ENCODE assay signal across 32 mouse cellular contexts in genomic region chr11:102006271-102006670, GRCm38 (mm10). TPM values are rescaled to one million over a fixed set of nuclear protein-coding genes. Genes with fewer than 3 reads are reported as not detected.
DNase-seq lines count a peak whose midpoint lies in the region; ATAC-seq and TF ChIP-seq lines count a peak whose summit lies in the region.
"Had no signal": no experiment of that assay in that cellular context is flagged by ENCODE, and none has a peak within 500 bp of the region (broad histone marks: within the 10 kb centered on the region; RNA-seq: fewer than 3 reads in every experiment).

No protein-coding gene starts in this region.

- no peak for DNase-seq in forebrain, embryonic 10.5 days (ENCODE audit: extremely low spot score, low spot score)
- no peak for DNase-seq in forebrain, embryonic 14.5 days (ENCODE audit: low spot score)
- no peak for DNase-seq in liver, postnatal 0 days
- no peak for DNase-seq in liver, embryonic 11.5 days (ENCODE audit: low spot score)
- peak; percentile 53 for DNase-seq in brain, embryonic 14.5 days (ENCODE audit: low read depth)
- DNase-seq: adrenal gland, adult 8-10 months; cerebellum, adult 11-12 months; cerebellum, adult 9-11 months; embryo, embryonic 11 days; gastrocnemius, postnatal 25 days; heart, adult 11 months; layer of hippocampus, postnatal 36 days; left cerebral cortex, postnatal 4 days; thymus, postnatal 4 days had no signal

- H3K4me3 ChIP-seq in forebrain, embryonic 10.5 days = no peak overlapping the region
- no peak overlapping the region for H3K4me3 ChIP-seq in forebrain, embryonic 14.5 days (ENCODE audit: low read depth, low read length)
- no peak overlapping the region for H3K4me3 ChIP-seq in intestine, embryonic 16.5 days (ENCODE audit: low read length)
- no peak overlapping the region for H3K4me3 ChIP-seq in intestine, embryonic 15.5 days (replicated peaks)
- H3K4me3 ChIP-seq in liver, postnatal 0 days (ENCODE audit: low read depth, low read length) = no peak overlapping the region
- H3K4me3 ChIP-seq in liver, embryonic 11.5 days (ENCODE audit: low read depth, low read length) = no peak overlapping the region
- H3K4me3 ChIP-seq: embryonic facial prominence, embryonic 12.5 days; heart, embryonic 10.5 days; heart, embryonic 15.5 days; hindbrain, embryonic 12.5 days; liver, embryonic 15.5 days; lung, embryonic 15.5 days had no signal

- 78% methylated on average over 9 of the region's 9 CpGs for WGBS in forebrain, embryonic 10.5 days
- WGBS in forebrain, embryonic 14.5 days = 59% methylated on average over 9 of the region's 9 CpGs
- 57% methylated on average over 9 of the region's 9 CpGs for WGBS in intestine, embryonic 16.5 days
- WGBS in intestine, embryonic 15.5 days = 61% methylated on average over 9 of the region's 9 CpGs
- 69% methylated on average over 9 of the region's 9 CpGs for WGBS in liver, postnatal 0 days (ENCODE audit: insufficient replicate concordance)
- 71% methylated on average over 9 of the region's 9 CpGs for WGBS in liver, embryonic 11.5 days

- peaks cover 31% of the 10 kb centered on the region for H3K4me1 ChIP-seq in forebrain, embryonic 10.5 days
- H3K4me1 ChIP-seq in forebrain, embryonic 14.5 days (ENCODE audit: control insufficient read depth, insufficient read depth, low read length) = peaks cover 14% of the 10 kb centered on the region
- no peaks in the 10 kb centered on the region for H3K4me1 ChIP-seq in intestine, embryonic 16.5 days (ENCODE audit: control insufficient read depth, insufficient read depth, low read length)
- H3K4me1 ChIP-seq in intestine, embryonic 15.5 days (replicated peaks) = no peaks in the 10 kb centered on the region
- no peaks in the 10 kb centered on the region for H3K4me1 ChIP-seq in liver, postnatal 0 days (ENCODE audit: insufficient read depth)
- H3K4me1 ChIP-seq in liver, embryonic 11.5 days (replicated peaks; ENCODE audit: control insufficient read depth, insufficient read depth, low read length) = no peaks in the 10 kb centered on the region
- H3K4me1 ChIP-seq: embryonic facial prominence, embryonic 12.5 days; heart, embryonic 15.5 days; liver, embryonic 15.5 days had no signal

- ATAC-seq in forebrain, embryonic 14.5 days = no peak
- ATAC-seq in intestine, embryonic 16.5 days = peak; percentile 60; the same call in 1 of the 2 replicates
- no peak for ATAC-seq in intestine, embryonic 15.5 days
- peak; percentile 62 for ATAC-seq in liver, postnatal 0 days
- no peak for ATAC-seq in liver, embryonic 11.5 days (replicated peaks; ENCODE audit: low FRiP score)
- ATAC-seq: inflammation-experienced regulatory T-cells, adult 6 months had no signal

- H3K4me2 ChIP-seq in forebrain, embryonic 14.5 days (ENCODE audit: low read length) = no peak overlapping the region
- H3K4me2 ChIP-seq in intestine, embryonic 16.5 days (ENCODE audit: low read depth, low read length) = no peak overlapping the region
- H3K4me2 ChIP-seq in intestine, embryonic 15.5 days (replicated peaks) = no peak overlapping the region
- no peak overlapping the region for H3K4me2 ChIP-seq in liver, postnatal 0 days (ENCODE audit: low read depth, low read length)
- H3K4me2 ChIP-seq in liver, embryonic 11.5 days = no peak overlapping the region
- H3K4me2 ChIP-seq: embryonic facial prominence, embryonic 12.5 days; heart, embryonic 15.5 days; hindbrain, embryonic 12.5 days; liver, embryonic 15.5 days; lung, embryonic 15.5 days had no signal

- peak overlapping the region; percentile 2; the same call in 1 of the 2 replicates for H3K27ac ChIP-seq in forebrain, embryonic 10.5 days
- no peak overlapping the region for H3K27ac ChIP-seq in forebrain, embryonic 14.5 days (ENCODE audit: low read depth, low read length)
- 0 out of 2 replicates have a peak overlapping the region, but pooled peaks have one; percentile 2 for H3K27ac ChIP-seq in intestine, embryonic 16.5 days (ENCODE audit: low read length)
- H3K27ac ChIP-seq in intestine, embryonic 15.5 days = no peak overlapping the region
- peak overlapping the region; percentile 34; the same call in 1 of the 2 replicates for H3K27ac ChIP-seq in liver, postnatal 0 days (ENCODE audit: low read depth)
- no peak overlapping the region for H3K27ac ChIP-seq in liver, embryonic 11.5 days (ENCODE audit: low read depth, low read length)
- H3K27ac ChIP-seq: embryonic facial prominence, embryonic 12.5 days; heart, embryonic 10.5 days; heart, embryonic 15.5 days; hindbrain, embryonic 12.5 days; liver, embryonic 15.5 days; lung, embryonic 15.5 days had no signal

- H3K27me3 ChIP-seq in forebrain, embryonic 10.5 days (ENCODE audit: poor library complexity, severe bottlenecking) = no peaks in the 10 kb centered on the region
- H3K27me3 ChIP-seq in forebrain, embryonic 14.5 days (replicated peaks; ENCODE audit: control insufficient read depth, insufficient read depth, low read length) = no peaks in the 10 kb centered on the region
- no peaks in the 10 kb centered on the region for H3K27me3 ChIP-seq in intestine, embryonic 16.5 days (replicated peaks; ENCODE audit: control insufficient read depth, insufficient read depth, low read length)
- no peaks in the 10 kb centered on the region for H3K27me3 ChIP-seq in intestine, embryonic 15.5 days (replicated peaks)
- no peaks in the 10 kb centered on the region for H3K27me3 ChIP-seq in liver, postnatal 0 days (ENCODE audit: insufficient read depth, low read length)
- H3K27me3 ChIP-seq in liver, embryonic 11.5 days (replicated peaks; ENCODE audit: control insufficient read depth, insufficient read depth, low read length) = no peaks in the 10 kb centered on the region
- H3K27me3 ChIP-seq: embryonic facial prominence, embryonic 12.5 days; heart, embryonic 15.5 days; hindbrain, embryonic 12.5 days; liver, embryonic 15.5 days; lung, embryonic 15.5 days had no signal

- H3K9me3 ChIP-seq in forebrain, embryonic 10.5 days = no peaks in the 10 kb centered on the region
- H3K9me3 ChIP-seq in forebrain, embryonic 14.5 days (replicated peaks; ENCODE audit: control insufficient read depth, low read length) = no peaks in the 10 kb centered on the region
- no peaks in the 10 kb centered on the region for H3K9me3 ChIP-seq in intestine, embryonic 16.5 days (ENCODE audit: control insufficient read depth, low read length)
- no peaks in the 10 kb centered on the region for H3K9me3 ChIP-seq in intestine, embryonic 15.5 days
- no peaks in the 10 kb centered on the region for H3K9me3 ChIP-seq in liver, postnatal 0 days (ENCODE audit: low read length)
- H3K9me3 ChIP-seq in liver, embryonic 11.5 days (ENCODE audit: control insufficient read depth, low read length) = no peaks in the 10 kb centered on the region
- H3K9me3 ChIP-seq: embryonic facial prominence, embryonic 12.5 days; G1E; heart, embryonic 10.5 days; heart, embryonic 15.5 days; hindbrain, embryonic 12.5 days; liver, embryonic 15.5 days; lung, embryonic 15.5 days had no signal

- peaks cover 94% of the 10 kb centered on the region for H3K36me3 ChIP-seq in forebrain, embryonic 10.5 days (replicated peaks)
- H3K36me3 ChIP-seq in forebrain, embryonic 14.5 days (ENCODE audit: control insufficient read depth, insufficient read depth, low read length) = peaks cover 61% of the 10 kb centered on the region
- no peaks in the 10 kb centered on the region; the same call in 1 of the 2 replicates for H3K36me3 ChIP-seq in intestine, embryonic 16.5 days (ENCODE audit: control insufficient read depth, insufficient read depth, low read length)
- H3K36me3 ChIP-seq in intestine, embryonic 15.5 days = peaks cover 2% of the 10 kb centered on the region; the same call in 1 of the 2 replicates
- H3K36me3 ChIP-seq in liver, postnatal 0 days (replicated peaks; ENCODE audit: insufficient read depth, low read length) = no peaks in the 10 kb centered on the region
- H3K36me3 ChIP-seq in liver, embryonic 11.5 days (ENCODE audit: control insufficient read depth, insufficient read depth, low read length) = no peaks in the 10 kb centered on the region
- H3K36me3 ChIP-seq: G1E; heart, embryonic 15.5 days; liver, embryonic 15.5 days; lung, embryonic 15.5 days had no signal

- no peak overlapping the region for H3K9ac ChIP-seq in forebrain, embryonic 14.5 days (ENCODE audit: low read length)
- no peak overlapping the region for H3K9ac ChIP-seq in intestine, embryonic 16.5 days (ENCODE audit: low read depth, low read length)
- H3K9ac ChIP-seq in intestine, embryonic 15.5 days = no peak overlapping the region
- H3K9ac ChIP-seq in liver, postnatal 0 days (replicated peaks) = no peak overlapping the region
- H3K9ac ChIP-seq in liver, embryonic 11.5 days (ENCODE audit: low read depth, low read length) = no peak overlapping the region
- H3K9ac ChIP-seq: embryonic facial prominence, embryonic 12.5 days; heart, embryonic 15.5 days; hindbrain, embryonic 12.5 days; liver, embryonic 15.5 days; lung, embryonic 15.5 days had no signal

- TF ChIP-seq POLR2A in brain, embryonic 14.5 days (IDR thresholded peaks at IDR 0.05; ENCODE audit: borderline replicate concordance, extremely low read depth, insufficient read depth, insufficient read length, poor library complexity, severe bottlenecking) = no peak

- TF ChIP-seq EP300 in liver, postnatal 0 days (IDR thresholded peaks at IDR 0.05; ENCODE audit: low read depth) = no peak

- no peak for TF ChIP-seq CTCF in liver, postnatal 0 days (IDR thresholded peaks at IDR 0.05; ENCODE audit: low read depth)
- no peak for TF ChIP-seq CTCF in brain, embryonic 14.5 days (IDR thresholded peaks at IDR 0.05; ENCODE audit: borderline replicate concordance, extremely low read depth, insufficient read depth, insufficient read length)

RNA-seq across cellular contexts. Expression of gene Dusp3, which starts 19.5 kb away (rescaled TPM):
- 12.1 and 12.6 TPM in 2 replicates for polyA plus RNA-seq in forebrain, embryonic 10.5 days (2016; fragmentation: Nextera tagmentation; extraction: Ambion mirVana)
- 10.4 and 12.2 TPM in 2 replicates for polyA plus RNA-seq in forebrain, embryonic 14.5 days (2014; fragmentation: Nextera tagmentation; extraction: Ambion mirVana)
- 27.6 and 29.5 TPM in 2 replicates for polyA plus RNA-seq in intestine, embryonic 16.5 days (2015; fragmentation: Nextera tagmentation; extraction: Ambion mirVana)
- polyA plus RNA-seq in intestine, embryonic 15.5 days (2015; fragmentation: Nextera tagmentation; extraction: Ambion mirVana) = 25.6 and 26.5 TPM in 2 replicates
- polyA plus RNA-seq in liver, postnatal 0 days (2015; fragmentation: Nextera tagmentation; extraction: Ambion mirVana) = 18.4 and 22.7 TPM in 2 replicates
- 20.5 and 21.2 TPM in 2 replicates for polyA plus RNA-seq in liver, embryonic 11.5 days (2014; fragmentation: Nextera tagmentation; extraction: Ambion mirVana)
- polyA plus RNA-seq in brain, embryonic 14.5 days (2012; rRNA removed) = 9.7 and 15.4 TPM in 2 replicates

RNA-seq across cellular contexts. Expression of gene Mpp3, which starts 22.0 kb away (rescaled TPM):
- polyA plus RNA-seq in forebrain, embryonic 10.5 days (2016; fragmentation: Nextera tagmentation; extraction: Ambion mirVana) = 13.5 and 16.1 TPM in 2 replicates
- 34.2 and 39.6 TPM in 2 replicates for polyA plus RNA-seq in forebrain, embryonic 14.5 days (2014; fragmentation: Nextera tagmentation; extraction: Ambion mirVana)
- polyA plus RNA-seq in intestine, embryonic 16.5 days (2015; fragmentation: Nextera tagmentation; extraction: Ambion mirVana) = 5.7 and 6.5 TPM in 2 replicates
- 7.6 and 7.9 TPM in 2 replicates for polyA plus RNA-seq in intestine, embryonic 15.5 days (2015; fragmentation: Nextera tagmentation; extraction: Ambion mirVana)
- 0.56 and 0.72 TPM in 2 replicates for polyA plus RNA-seq in liver, postnatal 0 days (2015; fragmentation: Nextera tagmentation; extraction: Ambion mirVana)
- 2.6 and 3.2 TPM in 2 replicates for polyA plus RNA-seq in liver, embryonic 11.5 days (2014; fragmentation: Nextera tagmentation; extraction: Ambion mirVana)
- polyA plus RNA-seq in brain, embryonic 14.5 days (2012; rRNA removed) = 50.9 and 55.3 TPM in 2 replicates
- polyA plus RNA-seq: G1E had no signal

RNA-seq across cellular contexts. Expression of gene Cfap97d1, which starts 22.2 kb away (rescaled TPM):
- not detected in 2 replicates for polyA plus RNA-seq in forebrain, embryonic 10.5 days (2016; fragmentation: Nextera tagmentation; extraction: Ambion mirVana)
- polyA plus RNA-seq in forebrain, embryonic 14.5 days (2014; fragmentation: Nextera tagmentation; extraction: Ambion mirVana) = not detected in 2 replicates
- not detected in 2 replicates for polyA plus RNA-seq in intestine, embryonic 16.5 days (2015; fragmentation: Nextera tagmentation; extraction: Ambion mirVana)
- not detected in 2 replicates for polyA plus RNA-seq in intestine, embryonic 15.5 days (2015; fragmentation: Nextera tagmentation; extraction: Ambion mirVana)
- 0.19 TPM in 1 of 2 replicates, not detected in the other for polyA plus RNA-seq in liver, postnatal 0 days (2015; fragmentation: Nextera tagmentation; extraction: Ambion mirVana)
- polyA plus RNA-seq in liver, embryonic 11.5 days (2014; fragmentation: Nextera tagmentation; extraction: Ambion mirVana) = not detected in 2 replicates
- polyA plus RNA-seq in brain, embryonic 14.5 days (2012; rRNA removed) = not detected in 2 replicates
- polyA plus RNA-seq: embryonic facial prominence, embryonic 12.5 days; frontal cortex, adult 2 months; G1E; heart, embryonic 10.5 days; heart, embryonic 15.5 days; hindbrain, embryonic 12.5 days; inflammation-experienced regulatory T-cells, adult 6 months; kidney, embryonic 14.5 days; large intestine, adult 2 months; limb, embryonic 14.5 days; liver, embryonic 15.5 days; lung, embryonic 15.5 days; neural tube, embryonic 14.5 days; small intestine, adult 2 months; stomach, embryonic 14.5 days; thymus, postnatal 0 days had no signal

RNA-seq across cellular contexts. Expression of gene Cd300lg, which starts 35.0 kb away (rescaled TPM):
- 0.14 and 0.23 TPM in 2 replicates for polyA plus RNA-seq in forebrain, embryonic 10.5 days (2016; fragmentation: Nextera tagmentation; extraction: Ambion mirVana)
- polyA plus RNA-seq in forebrain, embryonic 14.5 days (2014; fragmentation: Nextera tagmentation; extraction: Ambion mirVana) = 0.23 TPM in 1 of 2 replicates, not detected in the other
- 1.9 and 2.0 TPM in 2 replicates for polyA plus RNA-seq in intestine, embryonic 16.5 days (2015; fragmentation: Nextera tagmentation; extraction: Ambion mirVana)
- 0.98 and 1.6 TPM in 2 replicates for polyA plus RNA-seq in intestine, embryonic 15.5 days (2015; fragmentation: Nextera tagmentation; extraction: Ambion mirVana)
- polyA plus RNA-seq in liver, postnatal 0 days (2015; fragmentation: Nextera tagmentation; extraction: Ambion mirVana) = 1.8 and 2.3 TPM in 2 replicates
- 0.27 and 0.66 TPM in 2 replicates for polyA plus RNA-seq in liver, embryonic 11.5 days (2014; fragmentation: Nextera tagmentation; extraction: Ambion mirVana)
- 0.11 and 0.15 TPM in 2 replicates for polyA plus RNA-seq in brain, embryonic 14.5 days (2012; rRNA removed)
- polyA plus RNA-seq: G1E had no signal

RNA-seq across cellular contexts. Expression of gene Sost, which starts 39.5 kb away (rescaled TPM):
- not detected in 2 replicates for polyA plus RNA-seq in forebrain, embryonic 10.5 days (2016; fragmentation: Nextera tagmentation; extraction: Ambion mirVana)
- polyA plus RNA-seq in forebrain, embryonic 14.5 days (2014; fragmentation: Nextera tagmentation; extraction: Ambion mirVana) = not detected in 2 replicates
- polyA plus RNA-seq in intestine, embryonic 16.5 days (2015; fragmentation: Nextera tagmentation; extraction: Ambion mirVana) = 0.12 TPM in 1 of 2 replicates, not detected in the other
- polyA plus RNA-seq in intestine, embryonic 15.5 days (2015; fragmentation: Nextera tagmentation; extraction: Ambion mirVana) = 0.13 TPM in 2 replicates
- polyA plus RNA-seq in liver, postnatal 0 days (2015; fragmentation: Nextera tagmentation; extraction: Ambion mirVana) = not detected in 2 replicates
- polyA plus RNA-seq in liver, embryonic 11.5 days (2014; fragmentation: Nextera tagmentation; extraction: Ambion mirVana) = not detected in 2 replicates
- polyA plus RNA-seq in brain, embryonic 14.5 days (2012; rRNA removed) = 0.22 and 0.23 TPM in 2 replicates
- polyA plus RNA-seq: G1E; inflammation-experienced regulatory T-cells, adult 6 months; large intestine, adult 2 months; neural tube, embryonic 14.5 days; small intestine, adult 2 months; stomach, embryonic 14.5 days had no signal

Comparison
In these comparisons a context has a peak if more than half of its experiments do, and no peak if none do; other contexts are left out.
1. H3K27ac ChIP-seq: peak in forebrain, embryonic 10.5 days (single experiment), intestine, embryonic 16.5 days (single experiment) and liver, postnatal 0 days (single experiment); none in forebrain, embryonic 14.5 days (single experiment), intestine, embryonic 15.5 days (single experiment) and liver, embryonic 11.5 days (single experiment).
2. ATAC-seq: peak in intestine, embryonic 16.5 days (single experiment) and liver, postnatal 0 days (single experiment); none in forebrain, embryonic 14.5 days (single experiment), intestine, embryonic 15.5 days (single experiment) and liver, embryonic 11.5 days (single experiment).